Mouse (Mus musculus): ENCODE results near the gene Ptprg.

DNA sequence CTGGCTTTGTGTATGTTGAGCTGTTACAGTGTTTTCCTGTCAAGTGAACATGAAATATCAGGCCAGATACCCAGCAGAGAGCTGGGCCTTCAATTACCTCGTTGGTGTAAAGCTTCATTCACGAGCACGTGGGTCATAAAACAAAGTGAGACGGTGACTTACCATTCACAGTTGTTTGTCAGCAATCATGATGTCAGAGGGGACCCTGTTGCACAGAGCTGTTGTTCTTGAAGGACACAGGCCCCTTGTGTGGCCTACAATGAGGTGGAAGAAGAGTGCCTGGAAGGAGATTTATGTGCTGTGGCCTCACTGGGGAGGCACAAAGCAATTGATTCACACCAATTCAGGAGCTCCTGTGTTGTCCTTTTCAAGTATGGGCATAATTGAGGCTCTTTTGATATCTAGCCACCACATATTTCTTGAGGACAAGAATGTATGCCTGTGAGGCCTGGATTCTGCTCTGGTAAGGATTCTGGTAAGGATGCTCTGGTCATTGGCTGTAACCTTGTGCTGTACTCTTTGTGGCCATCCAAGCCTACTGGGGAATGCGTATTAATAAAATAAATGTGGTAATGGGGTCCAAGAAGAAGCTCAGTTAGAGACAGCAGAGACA is 503.7 kb downstream of the Ptprg start:
- TF ChIP-seq CTCF (IDR thresholded peaks at IDR 0.05; ENCODE audit: extremely low read depth, insufficient read length, insufficient replicate concordance, low read depth, low read length) (no peak), POLR2A (IDR thresholded peaks at IDR 0.05; ENCODE audit: low read depth, low read length) (no peak)

Measured in small intestine, adult 2 months (tissue).